Mouse (Mus musculus): ENCODE measurements at regions not wholly inside any gene's neighbourhood (a gene's known extent, or its start where the extent isn't known, plus 50 kb on each side); places are given as distances from the start of the nearest gene placed in this dataset.

DNA sequence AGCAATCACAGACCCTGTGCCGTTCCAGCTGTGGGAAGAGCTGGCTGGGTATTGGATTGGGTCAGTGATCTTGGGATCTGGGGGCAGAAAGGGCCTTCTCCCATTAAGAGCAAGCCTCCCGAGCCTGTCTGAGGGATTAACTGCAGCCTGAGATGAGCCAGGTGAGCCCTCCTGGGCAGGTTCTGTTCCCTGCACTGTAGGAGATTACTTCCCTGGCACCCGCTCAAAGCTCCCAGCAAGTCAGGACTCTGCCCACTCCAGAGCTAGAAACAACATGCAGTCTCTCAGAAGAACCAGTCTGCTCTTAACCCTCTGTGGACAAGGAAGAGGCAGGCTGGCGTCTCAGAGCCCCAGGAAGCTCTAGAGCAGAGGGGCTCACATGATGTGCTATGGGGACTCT is 132.7 kb downstream of the Bmp7 start:
- Histone ChIP-seq H3K27ac (no peak overlapping the region), H3K27me3 (ENCODE audit: insufficient read depth, low read length) (no peaks in the 10 kb centered on the region), H3K9me3 (ENCODE audit: low read length) (no peaks in the 10 kb centered on the region), H3K9ac (replicated peaks; ENCODE audit: low read length) (no peak overlapping the region), H3K4me2 (ENCODE audit: low read depth, low read length) (no peak overlapping the region), H3K36me3 (ENCODE audit: insufficient read depth, low read length) (no peaks in the 10 kb centered on the region), H3K4me1 (ENCODE audit: insufficient read depth, low read length) (no peaks in the 10 kb centered on the region), H3K4me3 (ENCODE audit: low read length) (no peak overlapping the region)
- ATAC-seq (no peak), DNase-seq (ENCODE audit: low spot score) (no peak)
- WGBS: 59% methylated on average over 4 of the region's 4 CpGs
- no peak for TF ChIP-seq CTCF (IDR thresholded peaks at IDR 0.05; ENCODE audit: low read depth)

DNA sequence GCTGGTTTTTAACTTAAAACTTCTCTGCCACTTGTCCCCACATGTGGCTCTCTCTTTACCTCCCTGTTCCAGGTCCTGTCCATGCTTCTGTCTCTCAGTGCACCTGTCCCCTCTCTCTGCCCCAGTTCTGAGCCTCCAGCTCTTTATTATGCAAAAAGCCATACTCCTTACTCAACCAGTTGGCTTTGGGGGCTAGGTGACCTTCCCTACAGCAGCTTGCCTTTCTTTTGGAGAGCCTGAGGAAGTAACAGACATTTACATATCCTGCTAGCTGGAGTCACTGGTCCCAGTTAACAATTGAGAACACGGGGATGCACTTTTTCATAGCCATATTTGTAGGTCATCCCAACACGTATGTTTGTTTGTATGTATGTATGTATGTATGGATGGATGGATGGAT is 130.8 kb downstream of the Bmp7 start:
- H3K4me1 ChIP-seq (ENCODE audit: insufficient read depth, low read length): no peaks in the 10 kb centered on the region
- H3K9ac ChIP-seq (replicated peaks; ENCODE audit: low read length): no peak overlapping the region
- no peak overlapping the region for H3K4me2 ChIP-seq (ENCODE audit: low read depth, low read length)
- no peaks in the 10 kb centered on the region for H3K27me3 ChIP-seq (ENCODE audit: insufficient read depth, low read length)
- WGBS: 88% methylated on average over 2 of the region's 2 CpGs
- ATAC-seq (no peak), DNase-seq (ENCODE audit: low spot score) (no peak)
- no peaks in the 10 kb centered on the region for H3K9me3 ChIP-seq (ENCODE audit: low read length)
- H3K36me3 ChIP-seq (ENCODE audit: insufficient read depth, low read length): no peaks in the 10 kb centered on the region
- no peak overlapping the region for H3K4me3 ChIP-seq (ENCODE audit: low read length)
- TF ChIP-seq CTCF (IDR thresholded peaks at IDR 0.05; ENCODE audit: low read depth): no peak
- no peak overlapping the region for H3K27ac ChIP-seq

- Histone ChIP-seq H3K4me3 (ENCODE audit: low read length) (no peak overlapping the region), H3K27ac (no peak overlapping the region), H3K4me2 (ENCODE audit: low read depth, low read length) (no peak overlapping the region), H3K9me3 (ENCODE audit: low read length) (no peaks in the 10 kb centered on the region), H3K27me3 (ENCODE audit: insufficient read depth, low read length) (no peaks in the 10 kb centered on the region), H3K36me3 (ENCODE audit: insufficient read depth, low read length) (no peaks in the 10 kb centered on the region), H3K4me1 (ENCODE audit: insufficient read depth, low read length) (no peaks in the 10 kb centered on the region), H3K9ac (replicated peaks; ENCODE audit: low read length) (no peak overlapping the region)
- DNase-seq (ENCODE audit: low spot score) (no peak), ATAC-seq (no peak)
- TF ChIP-seq CTCF (IDR thresholded peaks at IDR 0.05; ENCODE audit: low read depth): no peak
- WGBS: 71% methylated on average over 11 of the region's 11 CpGs
Observed at GRCm38 (mm10) chr2:172813319-172813718, 126.8 kb downstream of the Bmp7 start.

DNA sequence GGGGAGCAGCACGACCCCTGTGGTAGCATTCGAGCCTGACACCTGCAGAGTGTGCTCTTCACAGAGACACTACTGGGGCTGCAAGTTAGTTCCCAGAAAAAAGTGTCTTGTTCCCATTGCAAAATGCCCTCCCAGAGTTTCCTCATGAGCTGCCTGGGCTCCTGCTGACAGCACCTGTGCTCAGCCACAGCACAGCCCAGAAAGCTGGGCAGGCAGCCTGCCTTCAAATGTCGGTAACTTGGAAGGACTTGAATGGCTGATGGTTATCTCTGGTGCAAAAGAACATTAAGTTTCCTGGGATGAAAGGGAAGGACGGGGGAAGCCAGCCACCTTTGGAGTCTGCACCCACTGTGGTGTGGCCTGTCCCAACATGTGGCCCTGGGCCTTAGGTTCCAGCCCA is 126.2 kb downstream of the Bmp7 start:
- no peak for DNase-seq (ENCODE audit: low spot score)
- 63% methylated on average over 4 of the region's 4 CpGs for WGBS
- Histone ChIP-seq H3K36me3 (ENCODE audit: insufficient read depth, low read length) (no peaks in the 10 kb centered on the region), H3K4me2 (ENCODE audit: low read depth, low read length) (no peak overlapping the region), H3K9me3 (ENCODE audit: low read length) (no peaks in the 10 kb centered on the region), H3K9ac (replicated peaks; ENCODE audit: low read length) (no peak overlapping the region), H3K4me1 (ENCODE audit: insufficient read depth, low read length) (no peaks in the 10 kb centered on the region), H3K4me3 (ENCODE audit: low read length) (no peak overlapping the region), H3K27me3 (ENCODE audit: insufficient read depth, low read length) (no peaks in the 10 kb centered on the region), H3K27ac (no peak overlapping the region)
- TF ChIP-seq CTCF (IDR thresholded peaks at IDR 0.05; ENCODE audit: low read depth): no peak
- ATAC-seq: no peak

- no peak overlapping the region for H3K27ac ChIP-seq
- no peak overlapping the region for H3K4me3 ChIP-seq (ENCODE audit: low read length)
- DNase-seq (ENCODE audit: low spot score) (no peak), ATAC-seq (no peak)
- no peak overlapping the region for H3K9ac ChIP-seq (replicated peaks; ENCODE audit: low read length)
- H3K4me2 ChIP-seq (ENCODE audit: low read depth, low read length): no peak overlapping the region
- H3K27me3 ChIP-seq (ENCODE audit: insufficient read depth, low read length): no peaks in the 10 kb centered on the region
- 97% methylated on average over 7 of the region's 7 CpGs for WGBS
- H3K36me3 ChIP-seq (ENCODE audit: insufficient read depth, low read length): no peaks in the 10 kb centered on the region
- no peak for TF ChIP-seq CTCF (IDR thresholded peaks at IDR 0.05; ENCODE audit: low read depth)
- no peaks in the 10 kb centered on the region for H3K4me1 ChIP-seq (ENCODE audit: insufficient read depth, low read length)
- H3K9me3 ChIP-seq (ENCODE audit: low read length): no peaks in the 10 kb centered on the region
Observed at GRCm38 (mm10) chr2:172815146-172815545, 125.0 kb downstream of the Bmp7 start.

DNA sequence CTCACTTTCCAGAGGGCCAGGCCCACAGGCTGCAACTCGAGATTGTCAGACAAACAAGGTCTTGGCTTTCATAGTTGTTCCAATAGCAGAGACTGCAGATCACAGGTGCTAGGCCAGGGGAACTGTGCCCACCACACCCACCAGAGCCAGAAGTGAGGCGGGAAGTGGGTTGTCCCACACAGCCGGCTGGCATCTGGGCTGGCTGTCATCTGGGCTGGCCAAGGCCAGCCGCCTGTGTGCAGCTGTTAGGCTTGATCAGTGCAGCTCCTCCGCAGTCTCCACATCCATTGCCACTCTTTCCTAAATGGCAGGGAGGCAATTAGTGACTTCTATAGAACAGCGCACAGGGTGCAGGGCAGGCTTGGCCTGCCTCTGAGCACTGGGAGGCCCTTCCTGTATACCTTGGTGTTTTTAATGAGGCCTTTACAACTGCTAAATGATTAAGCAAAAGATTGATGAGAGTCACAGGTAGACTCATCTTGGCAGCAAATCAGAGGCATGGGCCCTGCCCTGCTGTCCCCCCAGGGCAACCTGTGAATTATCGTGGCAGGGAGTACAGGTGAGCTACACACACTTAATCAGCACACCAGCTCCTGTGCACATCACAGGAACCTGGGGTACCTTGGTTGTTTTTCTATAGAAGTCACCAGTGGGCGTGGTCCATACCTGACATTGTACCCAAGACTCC is 122.9 kb downstream of the Bmp7 start:
- Histone ChIP-seq H3K27ac (no peak overlapping the region), H3K4me3 (ENCODE audit: low read length) (no peak overlapping the region), H3K4me2 (ENCODE audit: low read depth, low read length) (no peak overlapping the region), H3K4me1 (ENCODE audit: insufficient read depth, low read length) (no peaks in the 10 kb centered on the region), H3K36me3 (ENCODE audit: insufficient read depth, low read length) (no peaks in the 10 kb centered on the region), H3K9me3 (ENCODE audit: low read length) (no peaks in the 10 kb centered on the region), H3K9ac (replicated peaks; ENCODE audit: low read length) (no peak overlapping the region), H3K27me3 (ENCODE audit: insufficient read depth, low read length) (no peaks in the 10 kb centered on the region)
- no peak for TF ChIP-seq CTCF (IDR thresholded peaks at IDR 0.05; ENCODE audit: low read depth)
- WGBS: 71% methylated on average over 8 of the region's 8 CpGs
- no peak for ATAC-seq
- DNase-seq (ENCODE audit: low spot score): no peak

Measured in hindbrain, postnatal 0 days (tissue).